Mouse (Mus musculus) cerebellum, adult 11 months (tissue): ENCODE data around the gene Dlk1.
A peak's percentile ranks its signal among the peaks of the same experiment; 100 is the strongest.
"Not testable (repeated sequence)": the region's sequence is repeated elsewhere in the genome, so short reads cannot be mapped to it uniquely, and the experiment has no call there.

Source experiments
- DNase-seq: peaks from one replicate; pipeline ENCODE4 v3.0.0; 2022

The Dlk1 gene

DNA sequence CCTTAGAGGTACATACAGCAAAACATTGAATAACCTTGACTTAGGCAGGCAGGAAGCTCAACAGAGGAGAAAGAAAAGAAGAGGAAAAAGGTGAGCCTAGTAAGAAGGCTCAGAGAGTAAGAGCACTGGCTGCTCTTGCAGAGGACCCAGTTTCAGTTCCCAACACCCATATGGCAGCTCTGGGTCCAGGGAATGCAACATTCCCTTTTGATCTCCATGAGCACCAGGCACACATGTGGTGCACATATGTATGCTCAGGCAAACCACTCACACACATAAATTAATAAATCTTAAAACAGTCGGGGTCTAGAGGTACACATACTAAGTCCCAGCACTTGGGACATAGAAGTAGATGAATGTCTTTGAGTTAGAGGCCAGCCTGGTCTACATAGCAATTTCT lies 33.9 kb downstream of the Dlk1 start:
- DNase-seq, result not testable (repeated sequence)

- DNase-seq, result peak; percentile 69
Measured at GRCm38 (mm10) chr12:109491701-109492100, 39.1 kb downstream of the Dlk1 start.

DNA sequence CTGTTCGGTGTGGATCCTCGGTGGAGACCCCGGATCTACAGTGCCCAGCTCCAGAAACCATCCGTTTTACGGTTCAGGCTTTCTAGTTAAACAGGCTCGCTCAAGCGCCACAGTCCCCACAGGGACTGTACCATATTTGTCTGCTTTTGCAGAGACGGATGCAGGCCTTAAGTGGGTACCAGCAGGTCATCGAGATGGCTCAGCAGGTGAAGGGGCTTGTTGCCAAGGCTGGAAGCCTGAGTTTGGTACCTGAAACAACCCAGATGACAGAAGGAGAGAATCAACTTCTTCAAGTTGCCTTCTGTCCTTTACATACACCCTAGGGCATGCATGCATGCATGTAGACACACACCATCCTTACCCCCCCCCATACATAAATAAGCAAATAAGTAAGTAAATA lies 40.8 kb downstream of the Dlk1 start:
- DNase-seq, result peak; percentile 16

- no peak for DNase-seq
Measured at GRCm38 (mm10) chr12:109495016-109495644, 42.5 kb downstream of the Dlk1 start.

GRCm38 (mm10) chr12:109496397-109496796 lies 43.8 kb downstream of the Dlk1 start:
- no peak for DNase-seq

GRCm38 (mm10) chr12:109500992-109501391 lies 48.4 kb downstream of the Dlk1 start:
- DNase-seq, result no peak

GRCm38 (mm10) chr12:109502360-109503040 lies 49.9 kb downstream of the Dlk1 start:
- DNase-seq, result no peak

GRCm38 (mm10) chr12:109507693-109508092 lies 55.1 kb downstream of the Dlk1 start:
- DNase-seq, result no peak

- DNase-seq, result no peak
Measured at GRCm38 (mm10) chr12:109508495-109509454, 56.2 kb downstream of the Dlk1 start.

- DNase-seq, result no peak
Measured at GRCm38 (mm10) chr12:109509531-109510137, 57.0 kb downstream of the Dlk1 start.

- DNase-seq, result no peak
Measured at GRCm38 (mm10) chr12:109510247-109510646, 57.6 kb downstream of the Dlk1 start.

DNA sequence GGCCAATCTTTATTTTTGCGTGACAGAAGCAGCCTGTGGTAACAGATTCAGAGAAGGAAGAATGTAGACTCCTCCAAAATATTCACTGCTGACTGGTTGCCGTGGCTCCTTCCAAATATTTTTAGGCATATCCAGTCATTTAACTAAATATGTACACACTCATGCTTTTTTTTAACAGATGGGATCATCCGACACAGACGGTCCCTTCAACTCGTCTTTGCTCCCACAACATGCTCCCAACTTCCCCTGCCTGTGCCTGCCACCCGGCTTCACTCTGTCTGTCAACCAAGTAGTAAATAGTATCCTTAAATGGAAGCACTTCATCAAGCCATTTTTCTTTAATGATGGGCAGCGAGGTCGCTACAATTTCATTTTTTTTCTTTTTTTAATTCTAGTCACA lies 58.8 kb downstream of the Dlk1 start:
- DNase-seq, result no peak

GRCm38 (mm10) chr12:109512151-109512907 lies 59.7 kb downstream of the Dlk1 start:
- DNase-seq, result no peak
